Mouse (Mus musculus): Measurements from ENCODE around the gene Wdr62. TPM values are rescaled to one million over a fixed set of nuclear protein-coding genes. Genes with fewer than 3 reads are reported as not detected.

Gene Wdr62
- 7.1 and 8.5 TPM in 2 replicates for polyA plus RNA-seq (2012; rRNA removed)

GRCm38 (mm10) chr7:30279951-30280669 lies at the start of gene Wdr62, which contains the start of gene Thap8:
TSS of gene Wdr62 (minus strand) at chr7:30280419.
TSS of gene Thap8 (plus strand) at chr7:30280094.

GRCm38 (mm10) chr7:30323795-30324194 lies 43.6 kb upstream of the Wdr62 start, which contains the start of gene Sdhaf1:
TSS of gene Sdhaf1 (minus strand) at chr7:30323895.

GRCm38 (mm10) chr7:30321539-30322284 lies 41.5 kb upstream of the Wdr62 start, which contains the start of gene E130208F15Rik:
TSS of gene E130208F15Rik (plus strand) at chr7:30321740.

GRCm38 (mm10) chr7:30314721-30315155 lies 34.5 kb upstream of the Wdr62 start, which contains the start of gene Syne4:
TSS of gene Syne4 (plus strand) at chr7:30314807.

GRCm38 (mm10) chr7:30308076-30309005 lies 28.1 kb upstream of the Wdr62 start, which contains the start of gene Alkbh6:
TSS of gene Alkbh6 (plus strand) at chr7:30308717.

GRCm38 (mm10) chr7:30291215-30292131 lies 11.3 kb upstream of the Wdr62 start, which contains the start of gene Clip3:
TSS of gene Clip3 (plus strand) at chr7:30291728.

GRCm38 (mm10) chr7:30235625-30236024 lies 44.6 kb downstream of the Wdr62 start, which contains the start of gene Ovol3:
TSS of gene Ovol3 (minus strand) at chr7:30235725.

GRCm38 (mm10) chr7:30231669-30232454 lies 48.4 kb downstream of the Wdr62 start, which contains the start of the genes Polr2i and Tbcb:
TSS of gene Polr2i (plus strand) at chr7:30231948.
TSS of gene Tbcb (minus strand) at chr7:30232272.

GRCm38 (mm10) chr7:30198481-30198971 lies 81.7 kb downstream of the Wdr62 start, which contains the start of gene Capns1:
TSS of gene Capns1 (minus strand) at chr7:30198811.

Other genes with a start within 250 kb of the Wdr62 start
- gene Zfp14, start 229.0 kb downstream of the Wdr62 start, polyA plus RNA-seq (2012; rRNA removed), result 0.67 and 0.68 TPM in 2 replicates
- 0.34 and 0.35 TPM in 2 replicates for gene Zfp82, start 207.5 kb downstream of the Wdr62 start, polyA plus RNA-seq (2012; rRNA removed)
- gene Gm26920, start 190.0 kb downstream of the Wdr62 start, polyA plus RNA-seq (2012; rRNA removed), result 0.04 and 0.05 TPM in 2 replicates
- 0.59 and 0.87 TPM in 2 replicates for gene Zfp566, start 189.9 kb downstream of the Wdr62 start, polyA plus RNA-seq (2012; rRNA removed)
- 7.9 and 8.2 TPM in 2 replicates for gene Zfp260, start 185.6 kb downstream of the Wdr62 start, polyA plus RNA-seq (2012; rRNA removed)
- 0.58 and 0.79 TPM in 2 replicates for gene Zfp382, start 158.5 kb downstream of the Wdr62 start, polyA plus RNA-seq (2012; rRNA removed)
- 19.5 and 20.2 TPM in 2 replicates for gene Zfp146, start 110.7 kb downstream of the Wdr62 start, polyA plus RNA-seq (2012; rRNA removed)
- gene Cox7a1, start 96.3 kb downstream of the Wdr62 start, polyA plus RNA-seq (2012; rRNA removed), result 8.5 and 12.2 TPM in 2 replicates
- 118 and 128 TPM in 2 replicates for gene Capns1, start 81.6 kb downstream of the Wdr62 start, polyA plus RNA-seq (2012; rRNA removed)
- 52.4 and 53.8 TPM in 2 replicates for gene Polr2i, start 48.5 kb downstream of the Wdr62 start, polyA plus RNA-seq (2012; rRNA removed)
- 16.3 and 18.1 TPM in 2 replicates for gene Tbcb, start 48.1 kb downstream of the Wdr62 start, polyA plus RNA-seq (2012; rRNA removed)
- gene Ovol3, start 44.7 kb downstream of the Wdr62 start, polyA plus RNA-seq (2012; rRNA removed), result not detected in 2 replicates
- gene Thap8, start 325 bp downstream of the Wdr62 start, polyA plus RNA-seq (2012; rRNA removed), result 0.03 and 0.06 TPM in 2 replicates
- 0.48 and 1.3 TPM in 2 replicates for gene Clip3, start 11.3 kb upstream of the Wdr62 start, polyA plus RNA-seq (2012; rRNA removed)
- 18.7 and 21.2 TPM in 2 replicates for gene Alkbh6, start 28.3 kb upstream of the Wdr62 start, polyA plus RNA-seq (2012; rRNA removed)
- 33.6 and 40.1 TPM in 2 replicates for gene Syne4, start 34.4 kb upstream of the Wdr62 start, polyA plus RNA-seq (2012; rRNA removed)
- 0.35 and 0.37 TPM in 2 replicates for gene E130208F15Rik, start 41.3 kb upstream of the Wdr62 start, polyA plus RNA-seq (2012; rRNA removed)
- 6.4 and 7.1 TPM in 2 replicates for gene Sdhaf1, start 43.5 kb upstream of the Wdr62 start, polyA plus RNA-seq (2012; rRNA removed)
- 4.1 and 4.2 TPM in 2 replicates for gene Lrfn3, start 82.4 kb upstream of the Wdr62 start, polyA plus RNA-seq (2012; rRNA removed)
- 219 and 235 TPM in 2 replicates for gene Tyrobp, start 133.3 kb upstream of the Wdr62 start, polyA plus RNA-seq (2012; rRNA removed)
- 9.2 and 10.5 TPM in 2 replicates for gene Hcst, start 139.4 kb upstream of the Wdr62 start, polyA plus RNA-seq (2012; rRNA removed)
- gene Nfkbid, start 141.3 kb upstream of the Wdr62 start, polyA plus RNA-seq (2012; rRNA removed), result 1.9 TPM in 2 replicates
- 2.4 and 2.6 TPM in 2 replicates for gene Aplp1, start 165.1 kb upstream of the Wdr62 start, polyA plus RNA-seq (2012; rRNA removed)
- gene Kirrel2, start 177.3 kb upstream of the Wdr62 start, polyA plus RNA-seq (2012; rRNA removed), result 0.08 and 0.24 TPM in 2 replicates
- 0.01 and 0.06 TPM in 2 replicates for gene Nphs1, start 177.9 kb upstream of the Wdr62 start, polyA plus RNA-seq (2012; rRNA removed)
- gene Prodh2, start 213.2 kb upstream of the Wdr62 start, polyA plus RNA-seq (2012; rRNA removed), result 170 and 183 TPM in 2 replicates